Mouse (Mus musculus): ENCODE measurements at regions not wholly inside any gene's neighbourhood (a gene's known extent, or its start where the extent isn't known, plus 50 kb on each side); places are given as distances from the start of the nearest gene placed in this dataset.

- no peak for ATAC-seq (ENCODE audit: low FRiP score)
- Histone ChIP-seq H3K36me3 (ENCODE audit: control insufficient read depth, insufficient read depth, low read length) (no peaks in the 10 kb centered on the region), H3K4me3 (ENCODE audit: low read depth, low read length) (no peak overlapping the region), H3K9ac (ENCODE audit: low read depth, low read length) (no peak overlapping the region), H3K4me2 (replicated peaks; ENCODE audit: low read depth, low read length) (no peak overlapping the region), H3K9me3 (ENCODE audit: control insufficient read depth, low read length) (no peaks in the 10 kb centered on the region), H3K27me3 (ENCODE audit: control insufficient read depth, insufficient read depth, low read length) (no peaks in the 10 kb centered on the region), H3K27ac (ENCODE audit: low read depth, low read length) (no peak overlapping the region), H3K4me1 (replicated peaks; ENCODE audit: control insufficient read depth, insufficient read depth, low read length) (no peaks in the 10 kb centered on the region)
- WGBS: 94% methylated on average over 8 of the region's 8 CpGs
- DNase-seq (ENCODE audit: low spot score): no peak
Measured at GRCm38 (mm10) chr8:34682221-34682620, 570.7 kb upstream of the Gm10131 start.

- H3K36me3 ChIP-seq (ENCODE audit: control insufficient read depth, insufficient read depth, low read length): no peaks in the 10 kb centered on the region
- DNase-seq (ENCODE audit: low spot score) (peak; percentile 79), ATAC-seq (ENCODE audit: low FRiP score) (peak; percentile 94)
- WGBS: 21% methylated on average over 14 of the region's 14 CpGs
- no peak overlapping the region for H3K4me3 ChIP-seq (ENCODE audit: low read depth, low read length)
- no peaks in the 10 kb centered on the region for H3K27me3 ChIP-seq (ENCODE audit: control insufficient read depth, insufficient read depth, low read length)
- no peaks in the 10 kb centered on the region for H3K9me3 ChIP-seq (ENCODE audit: control insufficient read depth, low read length)
- H3K27ac ChIP-seq (ENCODE audit: low read depth, low read length): peak overlapping the region; percentile 83
- no peaks in the 10 kb centered on the region for H3K4me1 ChIP-seq (replicated peaks; ENCODE audit: control insufficient read depth, insufficient read depth, low read length)
- H3K4me2 ChIP-seq (replicated peaks; ENCODE audit: low read depth, low read length): peak overlapping the region; percentile 23
- 0 out of 2 replicates have a peak overlapping the region, but pooled peaks have one; percentile 42 for H3K9ac ChIP-seq (ENCODE audit: low read depth, low read length)
Measured at GRCm38 (mm10) chr8:34679565-34680291, 568.2 kb upstream of the Gm10131 start.

GRCm38 (mm10) chr8:34678879-34679278, 567.3 kb upstream of the Gm10131 start:
- 92% methylated on average over 8 of the region's 8 CpGs for WGBS

GRCm38 (mm10) chr8:34671716-34672115, 560.2 kb upstream of the Gm10131 start:
- no peaks in the 10 kb centered on the region for H3K36me3 ChIP-seq (ENCODE audit: control insufficient read depth, insufficient read depth, low read length)
- no peak overlapping the region for H3K4me3 ChIP-seq (ENCODE audit: low read depth, low read length)
- no peak overlapping the region for H3K9ac ChIP-seq (ENCODE audit: low read depth, low read length)
- ATAC-seq (ENCODE audit: low FRiP score): no peak
- H3K4me2 ChIP-seq (replicated peaks; ENCODE audit: low read depth, low read length): no peak overlapping the region
- H3K4me1 ChIP-seq (replicated peaks; ENCODE audit: control insufficient read depth, insufficient read depth, low read length): no peaks in the 10 kb centered on the region
- no peak overlapping the region for H3K27ac ChIP-seq (ENCODE audit: low read depth, low read length)
- no peaks in the 10 kb centered on the region for H3K27me3 ChIP-seq (ENCODE audit: control insufficient read depth, insufficient read depth, low read length)
- WGBS: 36% methylated on average over 3 of the region's 3 CpGs
- no peaks in the 10 kb centered on the region for H3K9me3 ChIP-seq (ENCODE audit: control insufficient read depth, low read length)
- no peak for DNase-seq (ENCODE audit: low spot score)

More at GRCm38 (mm10) chr8:34678879-34679278, 567.3 kb upstream of the Gm10131 start:
- H3K4me2 ChIP-seq (replicated peaks; ENCODE audit: low read depth, low read length): no peak overlapping the region
- no peaks in the 10 kb centered on the region for H3K4me1 ChIP-seq (replicated peaks; ENCODE audit: control insufficient read depth, insufficient read depth, low read length)
- H3K27ac ChIP-seq (ENCODE audit: low read depth, low read length): no peak overlapping the region
- no peaks in the 10 kb centered on the region for H3K36me3 ChIP-seq (ENCODE audit: control insufficient read depth, insufficient read depth, low read length)
- no peak overlapping the region for H3K4me3 ChIP-seq (ENCODE audit: low read depth, low read length)
- DNase-seq (ENCODE audit: low spot score) (no peak), ATAC-seq (ENCODE audit: low FRiP score) (no peak)
- no peaks in the 10 kb centered on the region for H3K27me3 ChIP-seq (ENCODE audit: control insufficient read depth, insufficient read depth, low read length)
- H3K9me3 ChIP-seq (ENCODE audit: control insufficient read depth, low read length): no peaks in the 10 kb centered on the region
- no peak overlapping the region for H3K9ac ChIP-seq (ENCODE audit: low read depth, low read length)

GRCm38 (mm10) chr8:34670930-34671715, 559.6 kb upstream of the Gm10131 start:
- no peak overlapping the region for H3K4me3 ChIP-seq (ENCODE audit: low read depth, low read length)
- H3K4me2 ChIP-seq (replicated peaks; ENCODE audit: low read depth, low read length): no peak overlapping the region
- no peak overlapping the region for H3K9ac ChIP-seq (ENCODE audit: low read depth, low read length)
- DNase-seq (ENCODE audit: low spot score): no peak
- no peak overlapping the region for H3K27ac ChIP-seq (ENCODE audit: low read depth, low read length)
- no peak for ATAC-seq (ENCODE audit: low FRiP score)
- H3K9me3 ChIP-seq (ENCODE audit: control insufficient read depth, low read length): no peaks in the 10 kb centered on the region
- no peaks in the 10 kb centered on the region for H3K36me3 ChIP-seq (ENCODE audit: control insufficient read depth, insufficient read depth, low read length)
- WGBS: 31% methylated on average over 4 of the region's 4 CpGs
- no peaks in the 10 kb centered on the region for H3K4me1 ChIP-seq (replicated peaks; ENCODE audit: control insufficient read depth, insufficient read depth, low read length)
- no peaks in the 10 kb centered on the region for H3K27me3 ChIP-seq (ENCODE audit: control insufficient read depth, insufficient read depth, low read length)

- Histone ChIP-seq H3K27me3 (ENCODE audit: control insufficient read depth, insufficient read depth, low read length) (no peaks in the 10 kb centered on the region), H3K36me3 (ENCODE audit: control insufficient read depth, insufficient read depth, low read length) (no peaks in the 10 kb centered on the region), H3K4me1 (replicated peaks; ENCODE audit: control insufficient read depth, insufficient read depth, low read length) (no peaks in the 10 kb centered on the region), H3K4me3 (ENCODE audit: low read depth, low read length) (no peak overlapping the region), H3K9ac (ENCODE audit: low read depth, low read length) (no peak overlapping the region), H3K4me2 (replicated peaks; ENCODE audit: low read depth, low read length) (no peak overlapping the region), H3K27ac (ENCODE audit: low read depth, low read length) (no peak overlapping the region), H3K9me3 (ENCODE audit: control insufficient read depth, low read length) (no peaks in the 10 kb centered on the region)
- ATAC-seq (ENCODE audit: low FRiP score) (no peak), DNase-seq (ENCODE audit: low spot score) (no peak)
- WGBS: 90% methylated on average over 3 of the region's 3 CpGs
Measured at GRCm38 (mm10) chr8:34669146-34669545, 557.6 kb upstream of the Gm10131 start.

GRCm38 (mm10) chr8:34664429-34664828, 552.9 kb upstream of the Gm10131 start:
- no peaks in the 10 kb centered on the region for H3K9me3 ChIP-seq (ENCODE audit: control insufficient read depth, low read length)
- WGBS: 84% methylated on average over 4 of the region's 4 CpGs
- no peak overlapping the region for H3K4me3 ChIP-seq (ENCODE audit: low read depth, low read length)
- H3K4me1 ChIP-seq (replicated peaks; ENCODE audit: control insufficient read depth, insufficient read depth, low read length): no peaks in the 10 kb centered on the region
- H3K4me2 ChIP-seq (replicated peaks; ENCODE audit: low read depth, low read length): no peak overlapping the region
- DNase-seq (ENCODE audit: low spot score): no peak
- ATAC-seq (ENCODE audit: low FRiP score): no peak
- no peak overlapping the region for H3K27ac ChIP-seq (ENCODE audit: low read depth, low read length)
- no peaks in the 10 kb centered on the region for H3K36me3 ChIP-seq (ENCODE audit: control insufficient read depth, insufficient read depth, low read length)
- H3K9ac ChIP-seq (ENCODE audit: low read depth, low read length): no peak overlapping the region
- H3K27me3 ChIP-seq (ENCODE audit: control insufficient read depth, insufficient read depth, low read length): no peaks in the 10 kb centered on the region

- no peak overlapping the region for H3K4me2 ChIP-seq (replicated peaks; ENCODE audit: low read depth, low read length)
- H3K27me3 ChIP-seq (ENCODE audit: control insufficient read depth, insufficient read depth, low read length): no peaks in the 10 kb centered on the region
- no peaks in the 10 kb centered on the region for H3K36me3 ChIP-seq (ENCODE audit: control insufficient read depth, insufficient read depth, low read length)
- no peak overlapping the region for H3K9ac ChIP-seq (ENCODE audit: low read depth, low read length)
- WGBS: 94% methylated on average over 6 of the region's 6 CpGs
- no peak for DNase-seq (ENCODE audit: low spot score)
- H3K9me3 ChIP-seq (ENCODE audit: control insufficient read depth, low read length): no peaks in the 10 kb centered on the region
- no peak for ATAC-seq (ENCODE audit: low FRiP score)
- H3K27ac ChIP-seq (ENCODE audit: low read depth, low read length): no peak overlapping the region
- H3K4me1 ChIP-seq (replicated peaks; ENCODE audit: control insufficient read depth, insufficient read depth, low read length): no peaks in the 10 kb centered on the region
- H3K4me3 ChIP-seq (ENCODE audit: low read depth, low read length): no peak overlapping the region
Measured at GRCm38 (mm10) chr8:34662532-34662931, 551.0 kb upstream of the Gm10131 start.

- 91% methylated on average over 8 of the region's 8 CpGs for WGBS
- Histone ChIP-seq H3K9me3 (ENCODE audit: control insufficient read depth, low read length) (no peaks in the 10 kb centered on the region), H3K4me2 (replicated peaks; ENCODE audit: low read depth, low read length) (no peak overlapping the region), H3K4me1 (replicated peaks; ENCODE audit: control insufficient read depth, insufficient read depth, low read length) (no peaks in the 10 kb centered on the region), H3K27me3 (ENCODE audit: control insufficient read depth, insufficient read depth, low read length) (no peaks in the 10 kb centered on the region), H3K4me3 (ENCODE audit: low read depth, low read length) (no peak overlapping the region), H3K9ac (ENCODE audit: low read depth, low read length) (no peak overlapping the region), H3K27ac (ENCODE audit: low read depth, low read length) (no peak overlapping the region), H3K36me3 (ENCODE audit: control insufficient read depth, insufficient read depth, low read length) (no peaks in the 10 kb centered on the region)
- ATAC-seq (ENCODE audit: low FRiP score) (no peak), DNase-seq (ENCODE audit: low spot score) (no peak)
Measured at GRCm38 (mm10) chr8:34651750-34652149, 540.2 kb upstream of the Gm10131 start.

Data from hindbrain, embryonic 11.5 days (tissue).